Mouse (Mus musculus): ENCODE results near the gene Tubb5.

GRCm38 (mm10) chr17:35873774-35874519 lies 35.8 kb upstream of the Tubb5 start:
- TF ChIP-seq POLR2A (IDR thresholded peaks at IDR 0.05; ENCODE audit: borderline replicate concordance, insufficient read depth, low read length), result no peak
- TF ChIP-seq CTCF (IDR thresholded peaks at IDR 0.05; ENCODE audit: borderline replicate concordance, insufficient read depth, low read depth, low read length), result peak; percentile 95
